Mouse (Mus musculus) MEL (cell line): ENCODE measurements at regions not wholly inside any gene's neighbourhood (a gene's known extent, or its start where the extent isn't known, plus 50 kb on each side); places are given as distances from the start of the nearest gene placed in this dataset.

Experiments
- CTCF ChIP-seq, 3 experiments: IDR thresholded peaks in 2 of 3; conservative IDR thresholded peaks in 1 of 3; 2 replicates each; pipeline ENCODE4 v1.5.1; 2011 to 2012; ENCODE audit warnings: low read length in 3 of 3, low read depth in 2 of 3, mild to moderate bottlenecking in 2 of 3, improper control_type of control experiment in 1 of 3, inconsistent platforms in 1 of 3, mixed read lengths in 1 of 3, moderate library complexity in 1 of 3; ENCODE audit not compliant: control insufficient read depth in 1 of 3, insufficient read depth in 1 of 3, poor library complexity in 1 of 3, severe bottlenecking in 1 of 3
- ELF1 ChIP-seq: IDR thresholded peaks from 2 replicates; pipeline ENCODE4 v1.6.1; 2014; ENCODE audit warnings: low read depth, mild to moderate bottlenecking, inconsistent platforms, low read length, improper control_type of control experiment, moderate library complexity
- GABPA ChIP-seq: IDR thresholded peaks from 2 replicates; pipeline ENCODE4 v1.6.1; 2012; ENCODE audit warnings: low read depth, mild to moderate bottlenecking, inconsistent platforms, low read length, improper control_type of control experiment, moderate library complexity
- GATA1 ChIP-seq: IDR thresholded peaks from 2 replicates; pipeline ENCODE4 v1.6.1; 2011; ENCODE audit warnings: low read depth, low read length, improper control_type of control experiment
- MAX ChIP-seq: IDR thresholded peaks from 2 replicates; pipeline ENCODE4 v1.6.1; 2011; ENCODE audit warnings: low read length, improper control_type of control experiment
- MYC ChIP-seq: IDR thresholded peaks from 2 replicates; pipeline ENCODE4 v1.6.1; 2011; ENCODE audit warnings: low read depth, mild to moderate bottlenecking, low read length, improper control_type of control experiment, moderate library complexity
- NELFE ChIP-seq: IDR thresholded peaks from 2 replicates; pipeline ENCODE4 v1.6.1; 2011; ENCODE audit warnings: low read depth, low read length, improper control_type of control experiment
- POLR2A ChIP-seq, 2 experiments: IDR thresholded peaks; 2 replicates each; pipeline ENCODE4 v1.6.1; 2011 to 2012; ENCODE audit warnings: low read length in 2 of 2, mild to moderate bottlenecking in 2 of 2, control low read depth in 1 of 2, improper control_type of control experiment in 1 of 2, low read depth in 1 of 2, moderate library complexity in 1 of 2; ENCODE audit not compliant: control insufficient read depth in 1 of 2, insufficient read depth in 1 of 2, poor library complexity in 1 of 2
- POLR2AphosphoS5 ChIP-seq: IDR thresholded peaks from 2 replicates; pipeline ENCODE4 v1.6.1; 2012; ENCODE audit warnings: low read depth, borderline replicate concordance, mild to moderate bottlenecking, inconsistent platforms, low read length, moderate library complexity, mixed read lengths
- SIN3A ChIP-seq: IDR thresholded peaks from 2 replicates; pipeline ENCODE4 v1.6.1; 2012; ENCODE audit warnings: low read length, improper control_type of control experiment, inconsistent platforms
- TAL1 ChIP-seq: IDR thresholded peaks from 2 replicates; pipeline ENCODE4 v1.6.1; 2012; ENCODE audit warnings: mild to moderate bottlenecking, inconsistent platforms, low read length, moderate library complexity, mixed read lengths
- USF1 ChIP-seq: IDR thresholded peaks from 2 replicates; pipeline ENCODE4 v1.6.1; 2014; ENCODE audit warnings: low read depth, mild to moderate bottlenecking, inconsistent platforms, low read length, improper control_type of control experiment, moderate library complexity
- ZNF384 ChIP-seq: IDR thresholded peaks from 2 replicates; pipeline ENCODE4 v1.6.1; 2012; ENCODE audit warnings: low read depth, mild to moderate bottlenecking, inconsistent platforms, low read length, improper control_type of control experiment

DNA sequence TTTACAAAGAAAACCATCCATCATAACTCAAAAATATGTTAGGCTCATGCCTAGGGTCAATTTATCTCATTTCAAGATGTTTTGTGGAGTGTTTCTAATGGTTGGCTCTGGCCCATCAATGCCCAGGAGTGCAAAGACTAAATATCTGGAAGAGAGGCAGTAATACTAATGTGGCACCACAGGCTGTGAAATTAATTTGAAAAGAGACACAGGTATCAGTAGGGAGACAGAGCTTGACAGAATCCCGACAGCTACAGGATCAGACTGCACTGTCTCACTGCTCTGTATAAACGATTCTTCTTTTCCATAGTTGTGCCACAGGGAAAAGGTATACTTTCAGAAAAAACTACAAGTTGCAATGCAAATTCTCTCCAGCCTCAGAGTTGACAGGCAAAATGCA, 308.1 kb upstream of the Emcn start:
- TF ChIP-seq MAX (no peak), GATA1 (no peak), CTCF (IDR thresholded peaks at IDR 0.05 in 2 of 3, conservative IDR thresholded peaks at IDR 0.05 in 1 of 3; ENCODE audit: control insufficient read depth in 1 of 3, insufficient read depth in 1 of 3, low read depth in 2 of 3, low read length in 3 of 3, poor library complexity in 1 of 3, severe bottlenecking in 1 of 3) (no peak), MYC (no peak), ELF1 (no peak), POLR2A (IDR thresholded peaks at IDR 0.05; ENCODE audit: control insufficient read depth in 1 of 2, insufficient read depth in 1 of 2, low read depth in 1 of 2, low read length in 2 of 2, poor library complexity in 1 of 2) (no peak), ZNF384 (no peak), USF1 (no peak), POLR2AphosphoS5 (no peak), GABPA (no peak), TAL1 (no peak), SIN3A (no peak), NELFE (no peak)
